Mouse (Mus musculus): Measurements from ENCODE around the gene Gm1113. TPM values are rescaled to one million over a fixed set of nuclear protein-coding genes. Genes with fewer than 3 reads are reported as not detected.

Gm1113 gene
- polyA plus RNA-seq, 1 experiment: not detected

- Histone ChIP-seq H3K27ac (ENCODE audit: insufficient read depth, low read depth, low read length) (no peak overlapping the region), H3K4me3 (ENCODE audit: insufficient read depth, low read length) (no peak overlapping the region), H3K4me1 (ENCODE audit: control insufficient read depth, insufficient read depth, low read length) (no peaks in the 10 kb centered on the region)
- no peak for TF ChIP-seq POLR2A (IDR thresholded peaks at IDR 0.05; ENCODE audit: borderline replicate concordance, low read depth, low read length)
- no peak for TF ChIP-seq CTCF (IDR thresholded peaks at IDR 0.05; ENCODE audit: low read depth, low read length)
Measured at GRCm38 (mm10) chr9:35508234-35508633, 9.8 kb downstream of the Gm1113 start.

GRCm38 (mm10) chr9:35502361-35503000 is 15.6 kb downstream of the Gm1113 start:
- Histone ChIP-seq H3K27ac (ENCODE audit: insufficient read depth, low read depth, low read length) (no peak overlapping the region), H3K4me1 (ENCODE audit: control insufficient read depth, insufficient read depth, low read length) (no peaks in the 10 kb centered on the region), H3K4me3 (ENCODE audit: insufficient read depth, low read length) (no peak overlapping the region)
- no peak for TF ChIP-seq POLR2A (IDR thresholded peaks at IDR 0.05; ENCODE audit: borderline replicate concordance, low read depth, low read length)
- TF ChIP-seq CTCF (IDR thresholded peaks at IDR 0.05; ENCODE audit: low read depth, low read length): no peak

GRCm38 (mm10) chr9:35499946-35500345 is 18.1 kb downstream of the Gm1113 start:
- Histone ChIP-seq H3K4me3 (ENCODE audit: insufficient read depth, low read length) (no peak overlapping the region), H3K27ac (ENCODE audit: insufficient read depth, low read depth, low read length) (no peak overlapping the region), H3K4me1 (ENCODE audit: control insufficient read depth, insufficient read depth, low read length) (no peaks in the 10 kb centered on the region)
- TF ChIP-seq CTCF (IDR thresholded peaks at IDR 0.05; ENCODE audit: low read depth, low read length) (no peak), POLR2A (IDR thresholded peaks at IDR 0.05; ENCODE audit: borderline replicate concordance, low read depth, low read length) (no peak)

DNA sequence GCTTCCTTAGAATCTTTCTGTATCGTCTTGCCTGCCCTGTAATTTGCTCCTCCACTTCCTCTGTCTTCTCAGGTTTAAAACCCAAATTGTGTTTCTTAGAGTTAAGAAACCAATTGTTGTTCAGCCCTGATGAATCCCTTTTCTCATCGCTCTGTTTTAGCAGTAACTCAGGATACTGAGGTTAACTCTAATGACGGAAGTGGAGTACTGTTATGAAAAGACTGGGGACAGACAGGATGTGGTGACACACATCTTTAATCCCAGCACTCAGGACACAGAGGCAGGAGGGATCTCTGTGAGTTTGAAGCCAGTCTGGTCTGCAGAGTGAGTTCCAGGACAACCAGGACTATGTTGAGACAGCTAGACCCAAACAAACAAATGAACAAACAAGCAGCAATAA is 22.6 kb downstream of the Gm1113 start:
- H3K4me3 ChIP-seq (ENCODE audit: insufficient read depth, low read length): no peak overlapping the region
- H3K27ac ChIP-seq (ENCODE audit: insufficient read depth, low read depth, low read length): no peak overlapping the region
- TF ChIP-seq POLR2A (IDR thresholded peaks at IDR 0.05; ENCODE audit: borderline replicate concordance, low read depth, low read length) (no peak), CTCF (IDR thresholded peaks at IDR 0.05; ENCODE audit: low read depth, low read length) (no peak)
- H3K4me1 ChIP-seq (ENCODE audit: control insufficient read depth, insufficient read depth, low read length): no peaks in the 10 kb centered on the region

- H3K4me3 ChIP-seq (ENCODE audit: insufficient read depth, low read length): no peak overlapping the region
- no peak overlapping the region for H3K27ac ChIP-seq (ENCODE audit: insufficient read depth, low read depth, low read length)
- TF ChIP-seq POLR2A (IDR thresholded peaks at IDR 0.05; ENCODE audit: borderline replicate concordance, low read depth, low read length) (no peak), CTCF (IDR thresholded peaks at IDR 0.05; ENCODE audit: low read depth, low read length) (no peak)
- H3K4me1 ChIP-seq (ENCODE audit: control insufficient read depth, insufficient read depth, low read length): no peaks in the 10 kb centered on the region
Measured at GRCm38 (mm10) chr9:35494937-35495336, 23.1 kb downstream of the Gm1113 start.

DNA sequence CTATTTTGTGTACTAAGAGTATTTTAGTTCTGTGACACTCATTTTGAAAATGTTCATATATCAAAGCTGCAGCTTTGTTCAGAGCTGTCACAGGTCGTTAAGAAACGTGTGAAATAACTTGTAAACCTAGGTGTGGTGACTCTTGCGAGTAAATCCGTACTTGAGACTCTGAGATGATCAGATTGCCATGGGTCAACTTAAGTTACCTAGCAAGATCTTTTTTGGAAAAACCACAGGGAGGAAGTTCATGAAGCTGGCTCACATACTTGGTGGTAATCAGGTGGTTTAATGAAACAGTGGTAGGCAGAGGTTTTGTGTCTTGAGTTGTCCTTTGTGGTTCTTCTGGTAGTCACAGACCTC is 24.4 kb downstream of the Gm1113 start:
- no peak overlapping the region for H3K27ac ChIP-seq (ENCODE audit: insufficient read depth, low read depth, low read length)
- TF ChIP-seq CTCF (IDR thresholded peaks at IDR 0.05; ENCODE audit: low read depth, low read length) (no peak), POLR2A (IDR thresholded peaks at IDR 0.05; ENCODE audit: borderline replicate concordance, low read depth, low read length) (no peak)
- no peak overlapping the region for H3K4me3 ChIP-seq (ENCODE audit: insufficient read depth, low read length)
- H3K4me1 ChIP-seq (ENCODE audit: control insufficient read depth, insufficient read depth, low read length): no peaks in the 10 kb centered on the region

DNA sequence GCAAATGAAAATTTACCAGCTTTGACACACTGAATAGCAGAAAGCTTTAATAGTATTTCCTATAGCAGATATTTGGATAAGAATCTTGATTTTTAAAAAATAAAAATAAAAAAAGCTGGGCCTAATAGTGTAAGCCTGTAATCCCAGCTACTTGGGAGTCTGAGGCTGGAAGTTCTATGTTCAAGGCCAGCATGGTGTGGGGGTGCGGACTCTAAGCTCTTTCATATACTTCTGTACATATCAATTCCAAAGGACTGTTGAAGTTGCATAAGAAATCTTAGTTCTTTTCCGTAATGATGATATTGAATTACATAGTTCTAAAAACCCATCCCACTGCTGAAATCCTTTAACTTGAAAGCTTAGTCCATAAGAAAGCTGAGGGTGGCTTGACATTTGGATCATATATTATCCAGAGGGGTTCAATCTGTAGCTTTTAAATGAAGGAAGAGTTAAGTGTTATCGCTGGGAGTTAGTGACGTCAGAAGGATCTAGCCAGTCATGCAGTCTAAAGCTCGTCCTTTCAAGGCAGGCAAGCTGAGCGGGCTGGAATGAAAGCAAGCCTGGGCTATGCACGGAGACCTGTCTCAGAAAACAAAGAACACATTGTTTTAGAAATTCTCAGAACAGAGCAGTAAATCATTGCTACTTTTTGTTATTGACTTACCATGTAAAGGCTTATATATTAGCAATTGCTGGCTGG is 24.9 kb downstream of the Gm1113 start:
- H3K27ac ChIP-seq (ENCODE audit: insufficient read depth, low read depth, low read length): no peak overlapping the region
- TF ChIP-seq CTCF (IDR thresholded peaks at IDR 0.05; ENCODE audit: low read depth, low read length) (no peak), POLR2A (IDR thresholded peaks at IDR 0.05; ENCODE audit: borderline replicate concordance, low read depth, low read length) (no peak)
- no peaks in the 10 kb centered on the region for H3K4me1 ChIP-seq (ENCODE audit: control insufficient read depth, insufficient read depth, low read length)
- H3K4me3 ChIP-seq (ENCODE audit: insufficient read depth, low read length): no peak overlapping the region

DNA sequence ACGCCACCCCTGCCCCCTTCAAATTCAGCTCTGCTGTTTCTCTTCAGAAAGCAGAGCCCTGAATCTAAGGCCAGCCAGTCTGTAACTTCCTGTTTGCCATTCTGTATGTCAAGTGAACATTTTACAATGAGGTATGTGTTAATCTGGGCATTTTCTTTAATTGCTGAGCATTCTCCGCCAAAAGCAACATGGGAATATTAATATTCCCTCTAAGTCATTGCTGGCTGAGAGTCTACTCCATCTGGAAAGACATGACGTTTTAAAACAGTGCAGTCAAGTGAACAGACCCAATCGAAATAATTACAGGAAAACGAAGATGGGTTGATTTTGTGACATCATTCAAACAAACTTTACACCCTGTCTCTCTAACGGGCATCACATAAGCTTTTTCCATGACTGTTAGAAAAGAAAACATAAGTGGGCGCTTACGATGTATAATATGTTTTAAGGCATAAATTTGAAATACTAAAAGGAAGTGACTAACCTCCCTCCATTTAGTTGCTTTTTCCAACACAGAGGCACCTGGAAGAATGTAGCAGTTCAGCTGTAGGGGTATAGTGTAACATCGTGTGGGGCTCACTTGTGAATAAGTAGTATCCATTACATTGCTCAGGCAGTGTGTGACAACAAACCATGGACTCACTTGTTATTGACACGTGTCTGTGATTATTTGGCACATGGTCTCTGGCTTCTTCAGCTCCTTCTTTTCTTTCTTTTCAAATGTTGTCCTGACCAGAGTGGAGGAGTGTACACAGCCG is 26.8 kb downstream of the Gm1113 start:
- Histone ChIP-seq H3K4me1 (ENCODE audit: control insufficient read depth, insufficient read depth, low read length) (no peaks in the 10 kb centered on the region), H3K4me3 (ENCODE audit: insufficient read depth, low read length) (no peak overlapping the region), H3K27ac (ENCODE audit: insufficient read depth, low read depth, low read length) (no peak overlapping the region)
- TF ChIP-seq POLR2A (IDR thresholded peaks at IDR 0.05; ENCODE audit: borderline replicate concordance, low read depth, low read length) (no peak), CTCF (IDR thresholded peaks at IDR 0.05; ENCODE audit: low read depth, low read length) (no peak)

- no peaks in the 10 kb centered on the region for H3K4me1 ChIP-seq (ENCODE audit: control insufficient read depth, insufficient read depth, low read length)
- H3K4me3 ChIP-seq (ENCODE audit: insufficient read depth, low read length): no peak overlapping the region
- TF ChIP-seq CTCF (IDR thresholded peaks at IDR 0.05; ENCODE audit: low read depth, low read length) (no peak), POLR2A (IDR thresholded peaks at IDR 0.05; ENCODE audit: borderline replicate concordance, low read depth, low read length) (no peak)
- no peak overlapping the region for H3K27ac ChIP-seq (ENCODE audit: insufficient read depth, low read depth, low read length)
Measured at GRCm38 (mm10) chr9:35488496-35488895, 29.6 kb downstream of the Gm1113 start.

DNA sequence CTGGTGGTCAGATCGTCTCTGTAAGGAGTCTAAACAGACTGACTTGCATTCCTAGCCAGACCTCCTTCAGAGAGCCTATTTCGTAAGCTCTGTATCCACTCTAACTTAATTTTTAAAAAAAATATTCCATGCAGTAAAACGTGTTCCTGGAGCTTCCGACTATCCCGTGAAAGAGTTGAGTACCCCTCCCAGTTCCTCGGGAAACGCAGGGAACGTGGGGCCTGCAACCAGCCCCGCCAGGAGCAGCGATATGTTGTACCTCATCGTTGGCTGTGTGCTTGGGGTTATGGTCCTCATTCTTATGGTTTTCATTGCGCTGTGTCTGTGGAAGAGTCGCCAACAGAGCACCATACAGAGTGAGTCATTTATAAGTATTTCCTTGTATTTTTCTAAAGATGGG is 31.5 kb downstream of the Gm1113 start:
- no peaks in the 10 kb centered on the region for H3K4me1 ChIP-seq (ENCODE audit: control insufficient read depth, insufficient read depth, low read length)
- no peak overlapping the region for H3K27ac ChIP-seq (ENCODE audit: insufficient read depth, low read depth, low read length)
- TF ChIP-seq CTCF (IDR thresholded peaks at IDR 0.05; ENCODE audit: low read depth, low read length) (no peak), POLR2A (IDR thresholded peaks at IDR 0.05; ENCODE audit: borderline replicate concordance, low read depth, low read length) (no peak)
- H3K4me3 ChIP-seq (ENCODE audit: insufficient read depth, low read length): no peak overlapping the region
